Mouse (Mus musculus) hindbrain, embryonic 10.5 days (tissue): Measurements from ENCODE around the gene Acvr1b. TPM values are rescaled to one million over a fixed set of nuclear protein-coding genes. Genes with fewer than 3 reads are reported as not detected.

Experiments
- DNase-seq: peaks from one replicate; pipeline ENCODE4 v3.0.0-alpha.2; 2017; ENCODE audit warnings: low spot score
- H3K27ac ChIP-seq: fragments of 300-500 bp; sonication (generic); 2 replicates; pipeline ENCODE4 v1.5.1; 2016; ENCODE audit warnings: mild to moderate bottlenecking, moderate library complexity
- H3K27me3 ChIP-seq: fragments of 300-500 bp; sonication (generic); 2 replicates; pipeline ENCODE4 v1.6.1; 2016; ENCODE audit warnings: mild to moderate bottlenecking; ENCODE audit not compliant: poor library complexity, insufficient read depth, severe bottlenecking
- H3K36me3 ChIP-seq: fragments of 300-500 bp; sonication (generic); 2 replicates; pipeline ENCODE4 v1.6.1; 2016; ENCODE audit warnings: mild to moderate bottlenecking, moderate library complexity
- H3K4me1 ChIP-seq: fragments of 300-500 bp; sonication (generic); replicated peaks from 2 replicates; pipeline ENCODE4 v1.6.1; 2016; ENCODE audit warnings: mild to moderate bottlenecking
- H3K4me3 ChIP-seq: fragments of 300-500 bp; sonication (generic); 2 replicates; pipeline ENCODE4 v1.5.1; 2016; ENCODE audit warnings: mild to moderate bottlenecking, moderate library complexity
- H3K9me3 ChIP-seq: fragments of 300-500 bp; sonication (generic); 2 replicates; pipeline ENCODE4 v1.6.1; 2016; ENCODE audit warnings: mild to moderate bottlenecking, moderate library complexity
- WGBS: fragments of 180-500 bp; shearing (Covaris S2); methylation state at CpG from one replicate; pipeline ENCODE4 v1.1.7; 2016; 5-methylcytosine and 5-hydroxymethylcytosine counted together
- polyA plus RNA-seq: library from polyadenylated mRNA; unstranded; fragments of >200 nt; fragmentation: Nextera tagmentation; extraction: Ambion mirVana; gene quantifications from 2 replicates; pipeline ENCODE4 v1.2.1, GENCODE M21; 2016

The Acvr1b gene
- polyA plus RNA-seq, 1 experiment from 2014 or later = 10.9 TPM

GRCm38 (mm10) chr15:101244012-101244411, 70.1 kb downstream of the Acvr1b start:
- DNase-seq = no peak
- 55% methylated on average over 3 of the region's 3 CpGs for WGBS
- H3K9me3 ChIP-seq = no peaks in the 10 kb centered on the region
- H3K36me3 ChIP-seq = no peaks in the 10 kb centered on the region
- no peak overlapping the region for H3K27ac ChIP-seq
- peaks cover 42% of the 10 kb centered on the region for H3K4me1 ChIP-seq
- 0 out of 2 replicates have a peak, but pooled peaks cover 7% of the 10 kb centered on the region for H3K27me3 ChIP-seq
- H3K4me3 ChIP-seq = no peak overlapping the region

- Histone ChIP-seq H3K4me3 (peak overlapping the region; percentile 56), H3K4me1 (peaks cover 30% of the 10 kb centered on the region), H3K9me3 (no peaks in the 10 kb centered on the region), H3K27me3 (0 out of 2 replicates have a peak, but pooled peaks cover 9% of the 10 kb centered on the region), H3K36me3 (no peaks in the 10 kb centered on the region), H3K27ac (peak overlapping the region; percentile 94)
- DNase-seq = peak; percentile 95
- 2% methylated on average over 56 of the region's 56 CpGs for whole genome bisulfite sequencing
Observed at GRCm38 (mm10) chr15:101246231-101247154, 72.6 kb downstream of the Acvr1b start.

DNA sequence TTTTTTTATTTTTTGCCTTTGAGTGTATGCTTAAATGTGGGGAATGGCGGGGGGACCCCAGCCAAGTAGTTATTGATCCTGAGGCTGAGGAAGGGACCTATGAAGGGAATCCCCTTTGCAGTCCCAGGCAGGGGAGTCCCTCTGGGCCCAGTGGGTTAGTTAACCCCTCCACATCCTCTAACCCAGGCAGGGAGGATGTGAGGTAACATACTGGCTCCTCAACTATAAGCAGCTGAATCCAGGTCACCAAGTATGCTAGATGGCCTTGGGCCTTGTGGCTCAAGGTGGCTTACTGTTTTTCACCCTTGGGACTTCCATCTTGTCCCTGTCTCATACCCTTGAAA, 73.3 kb downstream of the Acvr1b start:
- peak overlapping the region; percentile 56 for H3K4me3 ChIP-seq
- no peaks in the 10 kb centered on the region for H3K9me3 ChIP-seq
- peaks cover 30% of the 10 kb centered on the region for H3K4me1 ChIP-seq
- no peaks in the 10 kb centered on the region for H3K36me3 ChIP-seq
- peak overlapping the region; percentile 94 for H3K27ac ChIP-seq
- 66% methylated on average over 1 of the region's 1 CpGs for WGBS
- DNase-seq = no peak
- 0 out of 2 replicates have a peak, but pooled peaks cover 3% of the 10 kb centered on the region for H3K27me3 ChIP-seq

DNA sequence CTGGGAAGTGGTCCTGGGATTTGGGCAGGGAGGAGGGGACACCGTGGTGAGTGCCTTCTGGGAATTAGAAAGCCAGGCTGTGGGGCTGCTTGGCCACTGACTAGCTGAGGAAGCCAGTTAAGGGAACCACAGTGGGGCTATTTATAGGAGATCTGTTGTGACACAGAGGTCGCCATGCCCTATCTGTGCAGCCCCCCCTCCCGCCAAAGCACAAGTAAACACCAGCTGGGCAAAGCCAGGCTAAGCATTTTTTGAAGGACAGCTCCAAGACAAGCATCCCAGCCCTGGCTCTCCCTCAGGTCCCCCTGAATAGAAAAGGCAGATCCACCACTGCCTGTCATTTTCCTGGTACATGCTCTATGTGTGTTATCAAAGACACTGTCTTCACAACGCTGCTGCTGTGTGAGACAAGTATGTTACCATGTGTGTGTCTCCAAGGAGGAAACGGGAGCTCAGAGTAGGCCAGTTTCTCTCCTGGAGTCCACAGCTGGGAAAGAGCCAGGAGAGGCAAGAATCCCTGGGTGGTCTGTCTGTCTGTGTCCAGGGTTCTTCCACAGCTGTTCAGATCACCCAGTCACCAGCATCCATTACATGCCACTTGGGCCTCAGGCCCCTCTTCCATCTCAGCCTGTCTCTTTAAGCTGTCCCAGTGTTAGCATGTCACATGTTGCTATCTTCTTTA, 74.3 kb downstream of the Acvr1b start:
- 0 out of 2 replicates have a peak overlapping the region, but pooled peaks have one; percentile 9 for H3K27ac ChIP-seq
- no peak for DNase-seq
- WGBS = 51% methylated on average over 5 of the region's 5 CpGs
- H3K9me3 ChIP-seq = no peaks in the 10 kb centered on the region
- peaks cover 25% of the 10 kb centered on the region for H3K4me1 ChIP-seq
- H3K4me3 ChIP-seq = no peak overlapping the region
- peaks cover 12% of the 10 kb centered on the region for H3K27me3 ChIP-seq
- no peaks in the 10 kb centered on the region for H3K36me3 ChIP-seq

- H3K27me3 ChIP-seq = peaks cover 26% of the 10 kb centered on the region
- DNase-seq = no peak
- H3K4me3 ChIP-seq = no peak overlapping the region
- H3K27ac ChIP-seq = no peak overlapping the region
- peaks cover 40% of the 10 kb centered on the region for H3K4me1 ChIP-seq
- no peaks in the 10 kb centered on the region for H3K36me3 ChIP-seq
- WGBS = 84% methylated on average over 9 of the region's 9 CpGs
- no peaks in the 10 kb centered on the region for H3K9me3 ChIP-seq
Observed at GRCm38 (mm10) chr15:101250220-101250800, 76.4 kb downstream of the Acvr1b start.

- 89% methylated on average over 5 of the region's 5 CpGs for WGBS
- H3K4me1 ChIP-seq = peaks cover 43% of the 10 kb centered on the region
- DNase-seq = no peak
Observed at GRCm38 (mm10) chr15:101251930-101252329, 78.1 kb downstream of the Acvr1b start.

DNA sequence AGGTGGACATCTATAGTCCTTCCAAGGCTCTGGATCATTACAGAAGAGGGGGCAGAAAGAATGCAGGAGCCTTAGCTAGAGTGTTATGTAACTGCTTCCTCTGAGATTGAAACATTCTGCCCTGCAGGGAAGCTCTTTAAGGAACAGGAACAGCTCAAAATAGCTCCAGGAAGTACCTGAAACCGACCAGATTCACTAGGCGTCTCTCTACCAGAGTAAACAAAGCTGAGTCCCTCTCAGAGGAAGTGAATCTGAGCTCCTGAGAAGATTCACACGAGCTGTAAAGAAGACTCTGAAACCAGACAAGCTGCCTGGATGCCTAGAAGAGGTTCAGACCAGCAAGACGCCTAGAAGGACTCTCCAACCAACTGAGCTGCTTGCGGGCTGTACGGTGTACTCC, 78.7 kb downstream of the Acvr1b start:
- Histone ChIP-seq H3K9me3 (no peaks in the 10 kb centered on the region), H3K4me3 (no peak overlapping the region), H3K36me3 (no peaks in the 10 kb centered on the region), H3K4me1 (peaks cover 41% of the 10 kb centered on the region), H3K27ac (no peak overlapping the region), H3K27me3 (peaks cover 29% of the 10 kb centered on the region)
- DNase-seq = no peak
- WGBS = 89% methylated on average over 6 of the region's 6 CpGs

More at GRCm38 (mm10) chr15:101251930-101252329, 78.1 kb downstream of the Acvr1b start:
- Histone ChIP-seq H3K27ac (no peak overlapping the region), H3K9me3 (no peaks in the 10 kb centered on the region), H3K4me3 (no peak overlapping the region), H3K36me3 (no peaks in the 10 kb centered on the region), H3K27me3 (peaks cover 29% of the 10 kb centered on the region)

GRCm38 (mm10) chr15:101253563-101253885, 79.7 kb downstream of the Acvr1b start:
- H3K27ac ChIP-seq = peak overlapping the region; percentile 93
- peaks cover 29% of the 10 kb centered on the region for H3K27me3 ChIP-seq
- peaks cover 37% of the 10 kb centered on the region for H3K4me1 ChIP-seq
- WGBS = 40% methylated on average over 3 of the region's 3 CpGs
- no peak for DNase-seq
- H3K4me3 ChIP-seq = peak overlapping the region; percentile 77
- no peaks in the 10 kb centered on the region for H3K36me3 ChIP-seq
- no peaks in the 10 kb centered on the region for H3K9me3 ChIP-seq

DNA sequence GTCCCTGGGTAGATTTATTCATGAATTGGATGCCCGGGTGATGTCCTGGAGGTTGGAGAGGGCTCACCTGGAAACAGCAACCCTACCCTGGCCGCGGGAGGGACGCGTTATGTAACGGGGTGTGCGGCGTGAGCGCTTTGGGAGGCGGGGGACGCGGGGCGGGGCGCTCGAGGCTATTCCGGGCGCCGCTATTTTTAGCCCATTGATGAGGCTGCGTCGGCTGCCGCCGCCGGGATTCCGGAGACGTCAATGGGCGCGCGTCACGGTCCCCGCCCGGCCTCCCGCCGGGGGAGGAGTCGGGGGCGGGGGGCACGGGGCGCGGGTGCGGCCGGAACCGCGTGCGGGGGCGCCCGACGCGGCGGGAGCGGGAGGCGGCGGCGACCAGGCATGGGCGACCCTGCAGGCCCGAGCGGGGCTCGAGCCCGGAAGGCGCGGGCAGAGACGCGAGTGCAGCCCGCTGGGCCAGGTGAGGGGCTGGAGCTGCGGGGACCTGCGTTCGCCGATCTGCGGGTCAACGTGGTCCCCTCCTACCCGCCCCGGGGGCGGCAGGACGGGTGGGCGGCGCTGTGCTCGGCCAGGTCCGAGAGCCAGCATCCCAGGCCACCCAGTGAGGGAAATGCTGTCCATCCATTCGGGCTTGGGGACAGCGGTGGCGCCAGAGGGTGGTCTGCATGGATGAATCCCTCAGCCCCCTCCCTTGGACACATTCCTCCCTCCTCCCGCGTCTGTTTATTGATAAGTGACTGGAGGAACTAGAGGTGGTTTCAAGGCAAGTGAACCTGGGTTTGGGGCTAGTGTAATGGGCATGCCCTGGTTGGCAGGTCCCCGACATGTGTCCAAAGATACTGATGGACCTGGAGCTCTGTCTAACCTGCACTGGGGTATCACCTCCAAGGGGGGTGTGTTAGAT, 80.3 kb downstream of the Acvr1b start, which contains the start of gene Nr4a1:
Nr4a1 (plus strand) TSS at position 384 of the 910 bp plus-strand sequence.
- H3K36me3 ChIP-seq = no peaks in the 10 kb centered on the region
- peaks cover 29% of the 10 kb centered on the region for H3K27me3 ChIP-seq
- under 1% methylated on average over 82 of the region's 82 CpGs for WGBS
- H3K4me1 ChIP-seq = peaks cover 37% of the 10 kb centered on the region
- peak within 1 kb of the TSS; percentile 77 for H3K4me3 ChIP-seq
- H3K9me3 ChIP-seq = no peaks in the 10 kb centered on the region
- DNase-seq = peak; percentile 62
- H3K27ac ChIP-seq = peak within 1 kb of the TSS; percentile 93

DNA sequence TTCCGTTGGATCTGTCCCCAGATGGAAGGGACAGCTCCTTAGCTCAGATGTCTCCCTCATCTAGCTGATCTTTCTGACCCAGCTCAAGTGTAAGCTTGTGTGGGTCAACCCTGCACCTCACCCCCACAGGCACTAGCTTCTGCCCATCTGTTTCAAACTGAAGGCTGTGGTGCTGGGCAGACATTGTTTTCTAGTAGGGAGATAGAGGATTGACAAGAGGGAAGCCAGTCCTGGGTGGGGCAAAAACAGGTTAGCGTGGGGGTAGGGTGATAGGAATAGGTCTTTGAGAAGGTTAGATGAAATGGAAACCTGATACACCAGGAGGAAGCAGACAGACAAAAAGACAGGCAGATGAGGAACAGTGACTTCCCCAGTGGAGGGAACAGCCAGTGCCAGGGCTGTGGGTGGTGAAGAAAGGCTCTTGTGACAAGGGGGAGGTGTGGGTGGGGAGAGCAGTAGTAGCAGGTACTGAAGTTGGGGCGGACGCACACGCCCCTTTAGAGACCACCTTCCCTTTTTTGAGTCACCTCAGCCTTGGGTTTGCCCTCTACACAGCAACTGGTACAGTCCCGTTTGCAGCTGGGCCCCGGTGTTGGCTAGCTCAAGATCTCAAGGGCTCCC, 82.1 kb downstream of the Acvr1b start:
- Histone ChIP-seq H3K27me3 (peaks cover 26% of the 10 kb centered on the region), H3K36me3 (no peaks in the 10 kb centered on the region), H3K9me3 (no peaks in the 10 kb centered on the region), H3K4me1 (peaks cover 48% of the 10 kb centered on the region), H3K4me3 (no peak overlapping the region), H3K27ac (peak overlapping the region; percentile 13; the same call in 1 of the 2 replicates)
- no peak for DNase-seq
- WGBS = 79% methylated on average over 7 of the region's 7 CpGs

DNA sequence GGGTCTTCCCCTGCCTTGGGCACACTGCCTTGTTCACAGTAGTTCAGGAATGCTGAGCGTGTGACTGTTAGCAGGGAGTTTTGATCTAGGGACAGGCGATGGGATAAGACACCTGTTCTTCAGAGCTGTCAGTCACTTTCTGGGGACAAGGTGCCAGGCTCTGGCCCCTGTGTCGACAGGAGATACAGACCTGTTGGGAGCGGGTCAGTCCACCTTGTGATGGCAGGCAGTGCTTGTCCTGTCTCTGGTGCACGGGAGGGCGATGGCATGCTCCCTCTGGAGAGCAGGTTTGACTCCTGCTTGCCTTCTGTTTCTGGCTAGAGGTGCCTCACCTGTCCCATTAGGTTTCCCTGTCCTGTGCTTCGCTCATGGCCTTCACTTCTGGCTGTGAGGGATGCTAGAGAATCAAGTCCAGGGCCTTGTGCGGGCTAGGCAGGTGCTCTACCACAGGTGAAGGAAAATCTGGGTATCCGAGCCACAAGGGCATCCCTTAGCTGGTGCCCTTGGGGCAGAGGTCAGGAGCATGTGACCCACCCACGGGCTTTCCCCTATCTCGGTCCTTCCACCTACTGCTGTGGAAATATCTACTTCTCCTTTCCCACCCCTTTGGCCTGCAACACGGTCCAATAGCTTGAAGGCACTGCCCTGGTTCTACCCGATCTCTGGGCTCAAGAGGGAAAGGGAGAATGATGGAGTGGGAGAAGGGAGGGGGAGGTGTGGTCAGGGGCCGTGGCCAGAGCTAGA, 82.8 kb downstream of the Acvr1b start:
- Histone ChIP-seq H3K27ac (peak overlapping the region; percentile 13; the same call in 1 of the 2 replicates), H3K27me3 (peaks cover 26% of the 10 kb centered on the region), H3K4me3 (no peak overlapping the region), H3K36me3 (no peaks in the 10 kb centered on the region), H3K4me1 (peaks cover 55% of the 10 kb centered on the region), H3K9me3 (no peaks in the 10 kb centered on the region)
- no peak for DNase-seq
- 81% methylated on average over 14 of the region's 14 CpGs for WGBS
